In genomic region chr3:123603496-123603895, GRCm38 (mm10) we compare ENCODE assay signal across 22 mouse cellular contexts.
DNase-seq lines count a peak whose midpoint lies in the region; ATAC-seq lines count a peak whose summit lies in the region.
"Had no signal": no experiment of that assay in that cellular context is flagged by ENCODE, and none has a peak within 500 bp of the region (broad histone marks: within the 10 kb centered on the region; RNA-seq: fewer than 3 reads in every experiment).

No protein-coding gene starts in this region.

- WGBS in forebrain, embryonic 11.5 days: 46% methylated on average over 2 of the region's 2 CpGs
- WGBS in forebrain, embryonic 13.5 days: 38% methylated on average over 2 of the region's 2 CpGs
- 43% methylated on average over 2 of the region's 2 CpGs for WGBS in midbrain, embryonic 15.5 days
- 41% methylated on average over 2 of the region's 2 CpGs for WGBS in midbrain, embryonic 13.5 days

- no peak overlapping the region for H3K4me3 ChIP-seq in forebrain, embryonic 11.5 days (ENCODE audit: low read depth, low read length)
- H3K4me3 ChIP-seq in forebrain, embryonic 13.5 days: no peak overlapping the region
- H3K4me3 ChIP-seq in midbrain, embryonic 15.5 days: no peak overlapping the region
- no peak overlapping the region for H3K4me3 ChIP-seq in midbrain, embryonic 13.5 days (replicated peaks)
- H3K4me3 ChIP-seq: forebrain, embryonic 12.5 days; forebrain, embryonic 15.5 days had no signal

- no peak overlapping the region for H3K9ac ChIP-seq in forebrain, embryonic 11.5 days (ENCODE audit: low read length)
- no peak overlapping the region for H3K9ac ChIP-seq in forebrain, embryonic 13.5 days
- H3K9ac ChIP-seq in midbrain, embryonic 15.5 days: no peak overlapping the region
- no peak overlapping the region for H3K9ac ChIP-seq in midbrain, embryonic 13.5 days (replicated peaks)
- H3K9ac ChIP-seq: forebrain, embryonic 12.5 days; forebrain, embryonic 15.5 days; forebrain, postnatal 0 days had no signal

- H3K9me3 ChIP-seq in forebrain, embryonic 11.5 days (ENCODE audit: control insufficient read depth, low read length): no peaks in the 10 kb centered on the region
- H3K9me3 ChIP-seq in forebrain, embryonic 13.5 days (replicated peaks): no peaks in the 10 kb centered on the region
- no peaks in the 10 kb centered on the region for H3K9me3 ChIP-seq in midbrain, embryonic 15.5 days
- no peaks in the 10 kb centered on the region for H3K9me3 ChIP-seq in midbrain, embryonic 13.5 days
- H3K9me3 ChIP-seq: forebrain, embryonic 12.5 days; forebrain, embryonic 15.5 days had no signal

- H3K36me3 ChIP-seq in forebrain, embryonic 11.5 days (ENCODE audit: control insufficient read depth, insufficient read depth, low read length): no peaks in the 10 kb centered on the region
- no peaks in the 10 kb centered on the region for H3K36me3 ChIP-seq in forebrain, embryonic 13.5 days (ENCODE audit: poor library complexity, severe bottlenecking)
- H3K36me3 ChIP-seq in midbrain, embryonic 15.5 days (replicated peaks): no peaks in the 10 kb centered on the region
- H3K36me3 ChIP-seq in midbrain, embryonic 13.5 days: peaks cover 18% of the 10 kb centered on the region
- H3K36me3 ChIP-seq: forebrain, embryonic 12.5 days; forebrain, embryonic 15.5 days had no signal

- no peak for DNase-seq in cerebellum, postnatal 10 days
- no peak for DNase-seq in forebrain, embryonic 11.5 days (ENCODE audit: low spot score)
- DNase-seq: adrenal gland, adult 8-10 months; adrenal gland, postnatal 14 days; adrenal gland, postnatal 36 days; B cell, adult 2 months; cerebellum, adult 11 months; cerebellum, adult 18-20 months; cerebellum, adult 8-10 months; cerebellum, adult 9-11 months; cerebellum, postnatal 25 days; forebrain, postnatal 0 days had no signal

- H3K27me3 ChIP-seq in forebrain, embryonic 11.5 days (ENCODE audit: control insufficient read depth, insufficient read depth, low read length): no peaks in the 10 kb centered on the region
- no peaks in the 10 kb centered on the region for H3K27me3 ChIP-seq in forebrain, embryonic 13.5 days
- no peaks in the 10 kb centered on the region for H3K27me3 ChIP-seq in midbrain, embryonic 15.5 days (replicated peaks)
- H3K27me3 ChIP-seq in midbrain, embryonic 13.5 days: no peaks in the 10 kb centered on the region
- H3K27me3 ChIP-seq: CH12.LX; forebrain, embryonic 12.5 days; forebrain, embryonic 15.5 days had no signal

- ATAC-seq in cerebellum, adult (ENCODE audit: insufficient number of reproducible peaks, low FRiP score, low TSS enrichment): 0 out of 2 replicates have a peak, but pooled peaks have one; percentile 34
- 0 out of 2 replicates have a peak, but pooled peaks have one; percentile 58 for ATAC-seq in forebrain, embryonic 11.5 days (replicated peaks; ENCODE audit: low FRiP score)
- ATAC-seq in forebrain, embryonic 13.5 days: no peak
- ATAC-seq in midbrain, embryonic 15.5 days (replicated peaks): peak; percentile 48; the same call in 1 of the 2 replicates
- ATAC-seq in midbrain, embryonic 13.5 days: no peak
- no peak for ATAC-seq in megakaryocyte progenitor cell, adult 5-6 weeks (replicated peaks; ENCODE audit: poor library complexity)
- ATAC-seq: activated CD4-positive, CD25-positive, alpha-beta regulatory T cell, adult 4 months; CD4-positive, CD25-positive, alpha-beta regulatory T cell, adult 4 months; forebrain, embryonic 15.5 days; forebrain, postnatal 0 days had no signal

- H3K4me1 ChIP-seq in forebrain, embryonic 11.5 days (replicated peaks; ENCODE audit: control insufficient read depth, insufficient read depth, low read length): no peaks in the 10 kb centered on the region
- H3K4me1 ChIP-seq in forebrain, embryonic 13.5 days: no peaks in the 10 kb centered on the region
- H3K4me1 ChIP-seq in midbrain, embryonic 15.5 days: no peaks in the 10 kb centered on the region
- no peaks in the 10 kb centered on the region; the same call in 1 of the 2 replicates for H3K4me1 ChIP-seq in midbrain, embryonic 13.5 days (replicated peaks)
- H3K4me1 ChIP-seq: forebrain, embryonic 15.5 days had no signal

- no peak overlapping the region for H3K27ac ChIP-seq in forebrain, embryonic 11.5 days (ENCODE audit: low read depth, low read length)
- H3K27ac ChIP-seq in forebrain, embryonic 13.5 days: no peak overlapping the region
- no peak overlapping the region for H3K27ac ChIP-seq in midbrain, embryonic 15.5 days
- H3K27ac ChIP-seq in midbrain, embryonic 13.5 days: no peak overlapping the region
- H3K27ac ChIP-seq: forebrain, embryonic 12.5 days; forebrain, embryonic 15.5 days had no signal

- no peak overlapping the region for H3K4me2 ChIP-seq in forebrain, embryonic 11.5 days (ENCODE audit: low read depth, low read length, severe bottlenecking)
- no peak overlapping the region for H3K4me2 ChIP-seq in forebrain, embryonic 13.5 days
- H3K4me2 ChIP-seq in midbrain, embryonic 15.5 days: no peak overlapping the region
- no peak overlapping the region for H3K4me2 ChIP-seq in midbrain, embryonic 13.5 days (replicated peaks)
- H3K4me2 ChIP-seq: forebrain, embryonic 12.5 days; forebrain, embryonic 15.5 days had no signal

Comparison
In these comparisons a context has a peak if more than half of its experiments do, and no peak if none do; other contexts are left out.
1. ATAC-seq: peak in cerebellum, adult (single experiment), forebrain, embryonic 11.5 days (single experiment) and midbrain, embryonic 15.5 days (single experiment); none in forebrain, embryonic 13.5 days (single experiment), midbrain, embryonic 13.5 days (single experiment) and megakaryocyte progenitor cell, adult 5-6 weeks (single experiment).